17 mouse cellular contexts compared by ENCODE assay signal in the genomic region with DNA sequence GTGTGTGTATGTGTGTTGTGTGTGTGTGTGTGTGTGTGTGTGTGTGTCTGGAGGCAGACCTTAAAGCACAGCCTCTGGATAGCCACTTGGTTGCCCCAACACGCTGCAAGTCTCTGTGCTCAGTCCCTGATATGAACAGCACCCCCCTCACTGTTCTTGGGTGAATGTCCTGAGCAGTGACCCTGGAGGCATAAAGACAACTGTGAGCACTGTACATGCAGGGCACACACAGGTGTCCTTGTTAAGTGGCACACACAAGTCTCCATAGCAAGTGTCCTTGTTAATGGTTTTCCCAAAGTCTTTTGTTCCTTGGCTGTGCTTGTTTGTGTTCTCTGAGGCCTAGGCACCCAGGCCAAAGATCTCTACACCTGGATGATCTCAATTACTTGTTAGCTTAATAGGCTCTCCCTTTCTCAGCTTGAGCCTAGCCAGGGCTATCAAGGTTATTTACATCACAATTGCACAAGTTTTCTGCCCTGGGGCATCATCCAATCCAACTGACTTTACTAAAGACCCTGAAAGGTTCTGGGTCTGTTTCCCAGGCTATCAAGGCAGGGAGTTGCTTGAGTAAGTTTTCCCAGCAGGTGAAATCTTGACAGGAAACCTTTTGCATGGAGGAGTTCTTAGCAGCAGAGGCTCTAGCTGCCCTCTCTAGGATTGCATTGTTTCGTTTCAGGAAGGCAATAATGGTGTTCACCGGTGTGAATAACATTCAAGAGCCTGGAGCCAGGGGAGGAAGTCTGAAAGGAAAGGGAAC. TPM values are rescaled to one million over a fixed set of nuclear protein-coding genes. Genes with fewer than 3 reads are reported as not detected.
DNase-seq lines count a peak whose midpoint lies in the region; ATAC-seq and TF ChIP-seq lines count a peak whose summit lies in the region.
"Had no signal": no experiment of that assay in that cellular context is flagged by ENCODE, and none has a peak within 500 bp of the region (broad histone marks: within the 10 kb centered on the region; RNA-seq: fewer than 3 reads in every experiment).

No protein-coding gene starts in this region.

- TF ChIP-seq CTCF in intestine, postnatal 0 days (IDR thresholded peaks at IDR 0.05; ENCODE audit: low read depth), result no peak
- no peak for TF ChIP-seq CTCF in midbrain, postnatal 0 days (IDR thresholded peaks at IDR 0.05)

- no peak overlapping the region for H3K4me3 ChIP-seq in intestine, embryonic 14.5 days (ENCODE audit: low read depth, low read length)
- H3K4me3 ChIP-seq in intestine, postnatal 0 days (ENCODE audit: low read depth, low read length), result no peak overlapping the region
- H3K4me3 ChIP-seq in midbrain, embryonic 10.5 days, result no peak overlapping the region
- H3K4me3 ChIP-seq in midbrain, postnatal 0 days (ENCODE audit: low read depth, low read length), result no peak overlapping the region
- no peak overlapping the region for H3K4me3 ChIP-seq in brown adipose tissue, adult 24 weeks (ENCODE audit: insufficient read depth, low read depth, low read length)
- no peak overlapping the region for H3K4me3 ChIP-seq in liver, embryonic 13.5 days (replicated peaks)
- H3K4me3 ChIP-seq: layer of hippocampus, adult 2 months; left cerebral cortex, adult 2 months had no signal

- peak; percentile 41 for DNase-seq in intestine, embryonic 14.5 days (ENCODE audit: low spot score)
- DNase-seq in midbrain, embryonic 10.5 days (ENCODE audit: low spot score), result no peak
- no peak for DNase-seq in midbrain, postnatal 0 days (ENCODE audit: low spot score)
- DNase-seq in liver, embryonic 13.5 days, result no peak
- no peak for DNase-seq in adrenal gland, postnatal 36 days
- DNase-seq: adrenal gland, postnatal 14 days; cerebellum, postnatal 25 days; retina, postnatal 1 day; spleen, adult 18-20 months; thymus, postnatal 14 days had no signal

- H3K9me3 ChIP-seq in intestine, embryonic 14.5 days (ENCODE audit: control insufficient read depth, low read length), result no peaks in the 10 kb centered on the region
- H3K9me3 ChIP-seq in intestine, postnatal 0 days (ENCODE audit: control insufficient read depth), result no peaks in the 10 kb centered on the region
- no peaks in the 10 kb centered on the region for H3K9me3 ChIP-seq in midbrain, embryonic 10.5 days (replicated peaks)
- no peaks in the 10 kb centered on the region for H3K9me3 ChIP-seq in midbrain, postnatal 0 days (ENCODE audit: low read length)
- no peaks in the 10 kb centered on the region for H3K9me3 ChIP-seq in liver, embryonic 13.5 days (replicated peaks)

- H3K36me3 ChIP-seq in intestine, embryonic 14.5 days (ENCODE audit: control insufficient read depth, insufficient read depth, low read length), result no peaks in the 10 kb centered on the region
- no peaks in the 10 kb centered on the region for H3K36me3 ChIP-seq in intestine, postnatal 0 days (ENCODE audit: control insufficient read depth, insufficient read depth)
- no peaks in the 10 kb centered on the region for H3K36me3 ChIP-seq in midbrain, embryonic 10.5 days
- H3K36me3 ChIP-seq in midbrain, postnatal 0 days (ENCODE audit: insufficient read depth, low read length), result no peaks in the 10 kb centered on the region
- H3K36me3 ChIP-seq in liver, embryonic 13.5 days, result no peaks in the 10 kb centered on the region

- H3K9ac ChIP-seq in intestine, embryonic 14.5 days (ENCODE audit: low read length), result no peak overlapping the region
- H3K9ac ChIP-seq in intestine, postnatal 0 days (ENCODE audit: low read depth, low read length), result no peak overlapping the region
- no peak overlapping the region for H3K9ac ChIP-seq in midbrain, postnatal 0 days (replicated peaks; ENCODE audit: low read length, poor library complexity, severe bottlenecking)
- no peak overlapping the region for H3K9ac ChIP-seq in liver, embryonic 13.5 days

- no peaks in the 10 kb centered on the region for H3K27me3 ChIP-seq in intestine, embryonic 14.5 days (replicated peaks; ENCODE audit: control insufficient read depth, insufficient read depth, low read length)
- no peaks in the 10 kb centered on the region for H3K27me3 ChIP-seq in intestine, postnatal 0 days (replicated peaks; ENCODE audit: control insufficient read depth, insufficient read depth, low read length)
- H3K27me3 ChIP-seq in midbrain, embryonic 10.5 days (ENCODE audit: low read depth, poor library complexity, severe bottlenecking), result no peaks in the 10 kb centered on the region
- no peaks in the 10 kb centered on the region for H3K27me3 ChIP-seq in midbrain, postnatal 0 days (ENCODE audit: insufficient read depth, low read length)
- no peaks in the 10 kb centered on the region for H3K27me3 ChIP-seq in liver, embryonic 13.5 days
- H3K27me3 ChIP-seq: Patski had no signal

- no peak overlapping the region for H3K4me2 ChIP-seq in intestine, embryonic 14.5 days (ENCODE audit: low read length)
- no peak overlapping the region for H3K4me2 ChIP-seq in intestine, postnatal 0 days (replicated peaks; ENCODE audit: low read depth)
- no peak overlapping the region for H3K4me2 ChIP-seq in midbrain, postnatal 0 days (ENCODE audit: low read depth, low read length, poor library complexity, severe bottlenecking)
- no peak overlapping the region for H3K4me2 ChIP-seq in liver, embryonic 13.5 days

- no peak for ATAC-seq in intestine, embryonic 14.5 days (replicated peaks; ENCODE audit: low FRiP score, low TSS enrichment, low read depth)
- no peak for ATAC-seq in intestine, postnatal 0 days
- ATAC-seq in midbrain, postnatal 0 days (ENCODE audit: low FRiP score), result no peak
- no peak for ATAC-seq in liver, embryonic 13.5 days (ENCODE audit: low read depth)
- ATAC-seq: hindbrain, postnatal 0 days; lung, postnatal 0 days; Patski had no signal

- H3K27ac ChIP-seq in intestine, embryonic 14.5 days (ENCODE audit: low read depth), result no peak overlapping the region
- no peak overlapping the region for H3K27ac ChIP-seq in intestine, postnatal 0 days (ENCODE audit: low read depth, low read length)
- peak overlapping the region; percentile 42 for H3K27ac ChIP-seq in midbrain, embryonic 10.5 days (replicated peaks)
- no peak overlapping the region for H3K27ac ChIP-seq in midbrain, postnatal 0 days (ENCODE audit: low read depth, low read length)
- peak overlapping the region; percentile 72 for H3K27ac ChIP-seq in brown adipose tissue, adult 24 weeks (replicated peaks; ENCODE audit: low read depth, low read length)
- H3K27ac ChIP-seq in liver, embryonic 13.5 days, result peak overlapping the region; percentile 58
- H3K27ac ChIP-seq: hindbrain, postnatal 0 days; layer of hippocampus, adult 2 months; left cerebral cortex, adult 2 months had no signal

- H3K4me1 ChIP-seq in intestine, embryonic 14.5 days (replicated peaks; ENCODE audit: control insufficient read depth, insufficient read depth, low read length), result 0 out of 2 replicates have a peak, but pooled peaks cover 3% of the 10 kb centered on the region
- 0 out of 2 replicates have a peak, but pooled peaks cover 4% of the 10 kb centered on the region for H3K4me1 ChIP-seq in intestine, postnatal 0 days (replicated peaks; ENCODE audit: control insufficient read depth, insufficient read depth, low read length)
- H3K4me1 ChIP-seq in midbrain, embryonic 10.5 days, result peaks cover 19% of the 10 kb centered on the region
- H3K4me1 ChIP-seq in midbrain, postnatal 0 days (ENCODE audit: insufficient read depth, low read length), result no peaks in the 10 kb centered on the region
- H3K4me1 ChIP-seq in brown adipose tissue, adult 24 weeks (ENCODE audit: control insufficient read depth, insufficient read depth, insufficient read length, low read length), result peaks cover 22% of the 10 kb centered on the region
- peaks cover 29% of the 10 kb centered on the region for H3K4me1 ChIP-seq in liver, embryonic 13.5 days (replicated peaks)

- WGBS in intestine, embryonic 14.5 days, result 36% methylated on average over 3 of the region's 3 CpGs
- WGBS in intestine, postnatal 0 days, result 39% methylated on average over 3 of the region's 3 CpGs
- 22% methylated on average over 3 of the region's 3 CpGs for WGBS in midbrain, embryonic 10.5 days
- WGBS in midbrain, postnatal 0 days, result 16% methylated on average over 3 of the region's 3 CpGs
- 18% methylated on average over 3 of the region's 3 CpGs for WGBS in liver, embryonic 13.5 days (ENCODE audit: insufficient replicate concordance)

RNA-seq across cellular contexts. Expression of a gene that starts 13.9 kb away (rescaled TPM):
- 24.6 and 26.2 TPM in 2 replicates for polyA plus RNA-seq in intestine, embryonic 14.5 days (2014; fragmentation: Nextera tagmentation; extraction: Ambion mirVana)
- polyA plus RNA-seq in intestine, postnatal 0 days (2015; fragmentation: Nextera tagmentation; extraction: Ambion mirVana), result 71.9 and 82.4 TPM in 2 replicates
- polyA plus RNA-seq in midbrain, embryonic 10.5 days (2016; fragmentation: Nextera tagmentation; extraction: Ambion mirVana), result 9.6 and 11.8 TPM in 2 replicates
- total RNA-seq in midbrain, postnatal 0 days (2014; rRNA removed), result 15.4 and 16.6 TPM in 2 replicates
- 4.1 and 5.2 TPM in 2 replicates for polyA plus RNA-seq in midbrain, postnatal 0 days (2015; fragmentation: Nextera tagmentation; extraction: Ambion mirVana)
- 3.1 and 4.0 TPM in 2 replicates for polyA plus RNA-seq in brown adipose tissue, adult 24 weeks (2012; ENCODE audit: insufficient read depth, insufficient read length, missing spikeins)
- 2.9 and 4.2 TPM in 2 replicates for polyA plus RNA-seq in liver, embryonic 13.5 days (2015; fragmentation: Nextera tagmentation; extraction: Ambion mirVana)
- 10 to 100 TPM; 13.1 to 15.4 TPM for total RNA-seq in adrenal gland, postnatal 36 days (2021)

Comparison
In these comparisons a context has a peak if more than half of its experiments do, and no peak if none do; other contexts are left out.
1. H3K27ac ChIP-seq: peak in midbrain, embryonic 10.5 days (single experiment), brown adipose tissue, adult 24 weeks (single experiment) and liver, embryonic 13.5 days (single experiment); none in intestine, embryonic 14.5 days (single experiment), intestine, postnatal 0 days (single experiment) and midbrain, postnatal 0 days (single experiment).